Mouse (Mus musculus) adrenal gland, postnatal 4 days (tissue): Measurements from ENCODE around the gene Gm20388. TPM values are rescaled to one million over a fixed set of nuclear protein-coding genes. Genes with fewer than 3 reads are reported as not detected.

Source experiments
- DNase-seq, 2 experiments: peaks; one replicate each; pipeline ENCODE4 v3.0.0; 2021 to 2022; ENCODE audit warnings: low spot score in 2 of 2, mixed read lengths in 2 of 2
- total RNA-seq, 2 experiments: library from RNA; stranded (reverse); gene quantifications; 2 replicates each; pipeline ENCODE4 v1.2.3; 2021

Gene Gm20388
- total RNA-seq, 2 experiments from 2014 or later = 8.8 TPM; not detected in 1

DNA sequence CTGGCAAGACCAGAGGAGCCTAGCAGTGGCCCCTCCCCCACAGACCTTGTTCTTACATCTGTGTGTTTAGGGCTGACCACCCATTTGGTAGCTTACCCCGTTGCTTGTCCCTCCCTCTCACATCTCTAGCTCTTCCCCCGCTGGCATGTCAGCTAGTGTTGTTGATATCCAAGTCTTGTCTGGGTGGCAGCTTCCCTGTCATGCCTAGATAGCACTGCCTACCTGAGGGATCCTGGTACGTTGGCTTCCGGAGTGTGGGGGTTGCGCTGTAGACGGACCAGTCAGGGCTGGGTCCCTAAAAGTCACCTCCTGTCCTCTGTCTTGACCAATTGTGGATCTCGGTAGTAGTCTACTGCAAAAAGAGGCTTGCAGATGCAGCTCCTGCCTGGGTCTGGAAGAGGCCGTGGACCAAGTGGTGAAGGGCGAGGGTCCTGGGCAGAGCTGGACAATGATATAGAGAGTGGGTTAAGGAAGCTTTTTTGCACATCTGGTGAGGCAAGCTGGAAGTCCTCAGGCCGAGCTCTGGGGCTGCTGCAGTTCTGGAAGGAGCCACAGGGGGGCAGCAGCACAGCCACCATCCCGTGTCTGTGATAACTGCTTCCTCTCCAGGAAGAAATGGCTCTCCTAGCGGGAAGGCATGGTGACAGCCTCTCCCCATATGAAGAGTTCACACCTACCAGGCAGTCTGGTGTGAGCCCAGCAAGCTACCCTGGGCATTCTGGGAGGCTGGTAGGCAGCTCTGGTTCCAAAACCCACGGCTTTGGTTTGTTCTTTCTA is 659.5 kb downstream of the Gm20388 start:
- DNase-seq = peak; percentile 54 to 60

DNA sequence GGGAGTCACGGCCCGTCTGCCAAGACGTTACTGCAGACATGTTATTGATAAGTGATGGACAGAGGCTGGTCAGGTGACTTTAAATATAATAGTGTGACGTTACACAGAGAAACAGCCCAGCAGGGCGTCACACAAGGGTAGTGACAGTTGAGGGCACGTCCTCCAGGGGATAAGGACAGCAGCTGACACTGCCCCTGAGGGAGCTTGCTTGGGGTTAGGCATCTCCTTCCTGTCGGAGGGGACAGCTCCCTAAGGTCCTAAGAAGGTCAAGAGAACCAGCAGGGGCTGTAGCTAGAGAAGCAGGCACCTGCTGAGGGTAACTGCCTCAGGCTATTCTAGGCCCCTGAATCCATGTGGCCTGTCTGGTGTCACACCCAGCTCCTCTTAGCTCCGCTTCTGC is 660.9 kb downstream of the Gm20388 start:
- no peak for DNase-seq

DNA sequence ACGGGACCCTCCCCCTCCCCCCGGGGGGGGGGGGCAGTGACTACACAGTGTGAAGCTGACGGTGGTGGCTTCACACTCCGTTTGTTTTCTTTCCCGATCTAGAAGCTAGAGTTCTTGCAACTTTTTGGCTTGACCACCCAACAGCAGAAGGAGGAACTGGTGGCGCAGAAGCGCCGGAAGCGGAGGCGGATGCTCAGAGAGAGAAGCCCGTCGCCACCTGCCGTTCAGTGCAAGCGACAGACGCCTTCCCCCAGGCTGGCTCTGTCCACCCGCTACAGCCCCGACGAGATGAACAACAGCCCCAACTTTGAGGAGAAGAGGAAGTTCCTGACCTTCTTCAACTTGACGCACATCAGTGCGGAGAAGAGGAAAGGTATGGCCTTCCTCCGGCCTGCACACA is 661.9 kb downstream of the Gm20388 start:
- DNase-seq = no peak

DNA sequence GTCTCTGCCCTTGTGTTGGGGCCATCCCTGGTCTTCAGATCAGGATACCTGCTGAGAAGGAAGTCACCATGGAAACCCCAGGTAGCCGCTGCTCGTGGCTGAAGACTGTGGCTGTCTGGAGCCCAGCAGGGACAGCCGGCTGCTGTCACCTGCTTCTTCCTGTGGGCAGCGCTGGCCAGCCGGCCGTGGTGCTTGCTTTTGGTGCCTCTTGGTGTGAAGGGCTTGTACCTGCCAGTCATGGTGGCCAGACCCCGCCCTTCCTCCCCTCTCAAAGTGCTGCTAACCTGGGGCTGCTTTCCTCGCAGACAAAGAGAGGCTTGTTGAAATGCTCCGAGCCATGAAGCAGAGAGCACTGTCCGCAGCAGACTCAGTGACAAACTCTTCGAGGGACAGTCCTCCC is 663.2 kb downstream of the Gm20388 start:
- DNase-seq = no peak

DNA sequence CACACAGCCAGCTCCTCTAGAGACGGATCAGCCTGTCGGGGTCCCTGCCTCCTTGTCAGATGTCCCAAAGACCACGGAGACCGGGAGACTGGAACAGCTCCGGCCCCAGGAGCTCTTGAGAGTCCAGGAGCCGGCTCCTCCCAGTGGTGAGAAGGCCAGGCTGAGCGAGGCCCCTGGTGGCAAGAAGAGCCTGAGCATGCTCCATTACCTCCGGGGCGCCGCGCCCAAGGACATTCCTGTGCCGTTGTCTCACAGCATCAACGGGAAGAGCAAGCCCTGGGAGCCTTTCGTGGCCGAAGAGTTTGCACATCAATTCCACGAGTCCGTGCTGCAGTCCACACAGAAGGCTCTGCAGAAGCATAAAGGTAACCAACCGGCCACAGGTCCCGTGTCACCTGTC is 664.3 kb downstream of the Gm20388 start:
- DNase-seq = peak in 1 of 2 experiments; percentile 41

DNA sequence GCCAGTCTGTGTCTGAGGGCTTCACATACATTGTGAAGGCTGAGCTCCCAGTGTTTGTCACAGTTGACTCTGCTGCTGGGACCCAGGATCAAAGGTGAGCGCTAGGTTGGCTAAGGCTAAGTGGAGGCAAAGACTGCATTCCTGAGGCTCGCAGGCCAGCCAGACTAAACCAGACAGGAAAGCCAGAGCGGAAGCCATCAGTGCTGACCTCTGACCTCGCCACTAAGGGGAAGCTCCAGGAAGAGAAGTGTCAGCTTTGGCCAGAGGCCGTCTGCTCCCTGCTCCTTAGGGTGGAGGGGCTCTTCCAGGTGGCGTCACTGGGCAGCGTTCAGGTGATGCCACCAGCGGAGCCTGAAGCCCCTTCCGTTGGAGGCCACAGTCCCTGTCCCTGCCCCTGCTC is 665.2 kb downstream of the Gm20388 start:
- DNase-seq = no peak

DNA sequence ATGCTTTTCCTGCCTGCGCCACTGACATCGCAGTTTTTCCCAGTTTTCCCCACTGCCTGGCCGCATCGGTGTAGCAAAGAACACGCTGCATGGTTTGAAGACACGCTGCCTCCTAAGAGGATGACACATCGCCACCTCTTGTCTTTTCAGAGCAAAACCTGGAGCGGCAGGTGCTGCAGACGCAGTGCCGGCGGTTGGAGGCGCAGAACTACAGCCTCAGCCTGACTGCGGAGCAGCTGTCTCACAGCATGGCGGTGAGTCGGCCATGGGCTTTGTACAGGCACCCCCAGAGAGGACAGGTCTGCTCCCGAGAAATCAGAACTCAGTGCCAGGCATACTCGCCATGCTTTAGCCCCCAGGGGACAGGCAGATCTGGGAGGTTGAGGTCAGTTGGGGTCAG is 667.2 kb downstream of the Gm20388 start:
- no peak for DNase-seq

DNA sequence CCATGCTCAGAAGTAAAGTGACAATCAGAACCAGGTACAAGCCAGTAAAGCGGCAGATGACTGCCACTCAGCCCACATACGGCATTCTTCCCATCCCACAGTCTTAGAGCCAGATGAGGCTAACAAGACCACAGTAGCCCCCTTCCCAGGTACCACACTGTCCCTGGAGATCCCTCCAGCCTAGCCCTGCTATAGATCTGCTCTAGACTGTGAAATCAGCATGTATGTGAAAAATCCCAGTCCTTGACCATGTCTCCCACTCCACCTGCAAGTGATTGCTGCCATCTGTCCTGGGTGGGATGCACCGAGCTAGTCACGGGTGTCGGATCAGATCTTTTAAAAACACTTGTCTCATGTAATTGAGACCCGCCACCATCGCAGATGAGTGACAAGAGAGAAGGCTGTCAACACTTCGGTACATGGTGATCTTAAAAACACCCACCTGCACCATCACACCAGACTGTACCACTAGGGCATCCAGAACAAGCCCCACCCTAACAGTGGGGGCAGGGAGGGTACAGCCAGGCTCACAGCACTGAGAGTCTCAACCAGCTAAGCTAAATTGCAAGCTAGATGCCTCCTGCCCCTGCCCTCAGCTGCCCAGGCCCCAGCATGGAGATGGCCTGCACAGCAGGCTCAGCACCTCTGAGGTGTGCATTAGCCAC is 669.8 kb downstream of the Gm20388 start:
- no peak for DNase-seq

DNA sequence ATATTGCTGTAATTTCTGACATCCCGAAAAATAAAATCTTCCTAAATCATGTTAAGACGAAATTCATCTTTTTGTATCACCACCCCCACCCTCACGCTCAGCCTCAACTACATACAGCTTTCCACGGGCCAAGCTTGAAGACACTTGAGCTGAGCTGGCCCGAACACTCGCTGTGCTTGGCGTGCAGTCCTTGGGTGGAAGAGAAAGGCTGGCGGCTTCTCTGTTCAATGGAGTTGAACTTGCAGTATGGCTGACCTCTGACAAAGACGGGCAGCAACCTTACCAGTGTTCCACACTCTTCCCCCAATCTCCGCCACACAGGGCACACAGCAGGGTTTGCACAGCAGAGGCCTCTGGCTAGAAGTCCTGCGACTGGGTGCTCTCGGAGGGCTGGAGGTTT is 670.7 kb downstream of the Gm20388 start:
- no peak for DNase-seq

DNA sequence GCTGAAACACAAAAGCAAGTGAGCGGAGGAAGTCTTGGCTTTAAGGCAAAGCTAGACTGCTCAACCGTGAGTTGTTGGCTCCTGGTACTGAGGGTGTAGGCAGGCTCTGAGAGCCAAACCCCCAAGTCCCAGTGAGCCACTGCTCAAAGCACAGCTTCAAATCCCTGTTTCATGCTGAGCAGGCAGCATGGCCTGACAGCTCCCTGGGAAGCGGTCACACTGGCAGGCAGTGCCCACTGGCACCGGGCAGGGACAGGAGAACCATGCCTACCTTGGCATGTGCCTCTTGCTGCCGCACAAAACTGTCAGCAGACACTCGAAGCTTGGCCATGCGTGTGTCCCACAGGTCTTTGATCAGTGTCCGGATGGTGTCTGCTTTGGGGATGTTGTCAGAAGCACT is 671.2 kb downstream of the Gm20388 start:
- no peak for DNase-seq

DNA sequence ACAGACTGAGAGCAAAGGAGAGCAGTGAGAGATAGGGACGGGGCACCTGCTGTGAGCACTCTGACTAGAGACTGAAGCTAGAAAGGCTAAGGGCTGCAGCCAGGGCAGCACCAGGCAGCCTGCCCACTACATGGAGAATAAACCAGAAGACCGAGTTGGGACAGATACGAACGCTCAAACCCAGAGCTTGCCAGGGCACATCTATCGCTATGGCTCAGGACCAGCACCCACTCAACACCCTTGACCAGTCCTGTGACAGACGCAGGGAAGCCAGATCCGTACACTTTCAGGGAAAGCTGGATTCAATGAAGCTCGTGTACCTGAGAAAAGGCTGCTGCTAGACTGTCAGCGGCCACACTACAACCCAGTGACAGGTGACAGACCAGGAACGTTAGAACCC is 674.9 kb downstream of the Gm20388 start:
- no peak for DNase-seq

DNA sequence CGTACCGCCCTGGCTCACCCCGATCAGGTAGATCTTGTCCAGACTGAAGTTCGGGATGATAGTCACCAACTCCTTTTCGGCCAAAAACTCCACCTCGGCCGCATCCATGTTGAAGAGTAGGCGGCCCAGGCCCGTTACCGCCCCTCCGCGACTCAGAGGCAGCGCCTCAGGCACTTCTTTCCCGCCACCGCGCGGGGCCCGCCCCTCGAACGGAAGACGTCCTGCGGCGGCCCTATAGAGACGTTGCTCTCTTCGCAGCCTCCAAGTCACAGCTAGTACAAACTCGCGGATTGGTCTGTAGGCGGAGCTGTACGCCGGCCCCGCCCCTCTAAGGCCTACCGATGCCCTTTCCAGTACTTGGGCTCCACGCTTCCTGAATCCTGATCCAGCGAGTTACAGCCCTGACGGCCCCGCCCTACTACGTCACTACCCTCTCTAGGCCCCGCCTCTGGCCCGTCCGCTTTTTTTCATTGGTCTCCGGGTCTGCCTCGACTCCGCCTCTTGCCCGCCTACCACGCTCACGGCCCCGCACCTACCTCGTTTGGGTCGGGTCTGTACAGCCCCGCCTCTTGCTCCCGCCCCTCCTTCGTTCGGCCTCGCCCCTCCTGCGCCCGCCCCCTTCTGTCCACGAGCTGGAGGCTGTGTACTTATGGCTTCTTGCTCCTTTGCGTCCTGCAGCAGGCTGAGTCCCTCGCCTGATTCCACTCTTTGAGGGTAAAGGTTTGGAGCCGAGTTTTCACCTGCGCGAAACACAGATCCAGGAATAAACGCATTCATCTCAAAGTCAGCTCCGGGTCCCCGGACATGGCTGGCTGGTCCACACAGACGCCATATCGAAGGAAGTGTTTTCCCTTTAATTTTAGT is 678.5 kb downstream of the Gm20388 start, which contains the start of gene Gins2:
Gins2 (minus strand) TSS at position 397 of the 864 bp plus-strand sequence.
- DNase-seq = peak; percentile 92 to 96

DNA sequence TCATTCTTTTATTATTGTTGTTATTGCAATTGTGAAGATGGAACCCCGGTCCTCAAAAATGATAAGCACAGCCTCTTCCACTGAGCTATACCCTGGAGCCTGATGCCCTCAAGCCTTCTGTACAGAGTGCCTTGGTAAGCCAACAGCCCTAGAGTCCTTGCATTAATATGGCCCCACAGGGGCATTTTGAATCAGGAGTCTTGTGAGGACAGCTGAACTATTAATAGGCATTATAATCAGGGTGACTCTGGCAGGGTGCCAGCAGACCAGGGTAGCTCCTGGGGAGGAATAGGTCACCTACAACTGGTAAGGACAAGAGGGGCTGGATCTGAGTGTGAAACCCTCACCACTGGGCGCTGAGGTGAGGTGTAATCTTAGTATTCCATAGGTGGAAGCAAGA is 679.3 kb downstream of the Gm20388 start:
- no peak for DNase-seq

DNA sequence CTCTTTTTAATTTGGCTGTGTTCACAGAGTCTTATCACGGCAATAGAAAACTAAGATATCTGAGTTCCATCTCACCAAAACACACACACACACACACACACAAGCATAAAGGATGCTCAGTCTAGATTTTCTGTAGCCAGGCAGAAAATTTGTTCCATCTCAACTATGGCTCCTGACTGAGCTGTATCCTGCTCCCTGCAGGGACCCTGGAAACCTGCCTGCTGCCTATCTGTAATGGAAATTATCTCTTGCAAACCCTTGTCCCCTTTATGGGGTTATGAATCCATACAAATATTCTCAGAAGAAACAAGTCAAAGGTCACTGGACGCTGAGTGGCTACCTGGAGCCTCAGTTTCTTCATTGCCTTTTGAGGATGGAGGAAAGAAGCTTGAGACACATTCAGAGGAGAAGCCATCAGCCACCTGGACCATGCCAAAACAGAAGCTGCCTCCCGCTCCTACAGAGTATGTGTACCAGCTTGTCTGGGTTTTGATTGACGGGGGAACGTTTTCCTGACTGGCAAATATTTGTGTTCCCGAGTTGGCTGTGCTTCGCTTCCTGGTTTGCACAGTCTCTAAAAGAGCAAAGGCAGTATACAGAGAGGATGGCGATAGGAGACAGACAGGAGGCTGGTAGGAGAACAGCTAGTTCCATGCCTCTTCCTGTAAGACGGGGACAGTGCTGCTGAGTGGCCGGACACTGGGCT is 681.1 kb downstream of the Gm20388 start:
- no peak for DNase-seq

DNA sequence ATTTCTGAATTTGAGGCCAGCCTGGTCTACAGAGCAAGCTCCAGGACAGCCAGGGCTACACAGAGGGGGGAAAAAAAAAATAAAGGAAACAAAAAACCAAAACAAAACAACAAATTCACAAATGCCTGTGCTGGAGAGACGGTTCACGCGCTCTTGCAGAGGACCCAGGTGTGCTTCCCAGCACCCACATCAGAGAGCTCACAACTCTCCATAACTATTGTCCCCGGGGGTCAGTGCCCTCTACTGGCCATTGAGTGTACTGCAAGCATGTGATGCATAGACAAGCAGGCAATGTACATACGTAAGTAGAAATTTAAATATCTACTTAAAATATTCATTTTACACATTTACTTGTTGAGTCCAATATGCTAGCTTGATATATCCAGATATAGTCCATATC is 683.9 kb downstream of the Gm20388 start:
- no peak for DNase-seq

DNA sequence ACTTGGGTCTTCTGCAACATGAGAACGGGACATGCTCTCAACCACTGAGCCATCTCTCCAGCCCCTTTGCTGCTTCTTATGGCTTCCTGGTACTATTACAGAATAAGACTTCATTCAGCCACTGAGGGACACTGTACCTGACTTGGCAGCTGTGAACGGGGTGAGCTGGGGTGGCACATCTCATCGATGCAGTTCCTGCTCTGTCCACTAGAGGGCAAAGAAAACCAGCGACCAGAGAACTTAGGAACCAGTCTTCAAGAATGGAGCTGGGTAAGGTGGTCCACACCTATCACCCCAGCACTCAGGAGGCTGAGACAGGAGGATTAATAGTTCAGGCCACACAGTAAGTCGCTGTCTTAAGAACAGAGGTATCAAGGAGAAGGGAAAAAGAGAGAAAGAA is 685.3 kb downstream of the Gm20388 start:
- DNase-seq = no peak

DNA sequence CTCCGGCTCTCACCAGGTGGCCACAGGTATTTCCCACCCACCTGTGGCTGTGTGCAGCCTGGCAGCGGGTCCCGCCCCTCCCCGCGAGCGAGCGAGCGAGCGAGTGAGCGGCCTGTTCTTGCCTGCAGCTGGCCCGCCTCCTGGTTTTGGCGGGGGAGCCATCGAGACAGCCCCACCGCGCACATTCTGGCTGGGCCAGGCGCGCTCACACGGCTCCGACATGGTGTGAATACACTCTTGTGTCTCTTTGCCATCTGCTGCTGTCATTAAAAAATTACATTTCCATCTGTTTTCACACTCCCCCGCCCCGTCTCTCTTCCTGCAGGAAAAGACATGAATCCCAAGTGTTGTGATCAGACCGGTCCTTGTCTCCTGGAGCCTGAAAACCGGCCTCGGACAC is 687.9 kb downstream of the Gm20388 start:
- DNase-seq = no peak

DNA sequence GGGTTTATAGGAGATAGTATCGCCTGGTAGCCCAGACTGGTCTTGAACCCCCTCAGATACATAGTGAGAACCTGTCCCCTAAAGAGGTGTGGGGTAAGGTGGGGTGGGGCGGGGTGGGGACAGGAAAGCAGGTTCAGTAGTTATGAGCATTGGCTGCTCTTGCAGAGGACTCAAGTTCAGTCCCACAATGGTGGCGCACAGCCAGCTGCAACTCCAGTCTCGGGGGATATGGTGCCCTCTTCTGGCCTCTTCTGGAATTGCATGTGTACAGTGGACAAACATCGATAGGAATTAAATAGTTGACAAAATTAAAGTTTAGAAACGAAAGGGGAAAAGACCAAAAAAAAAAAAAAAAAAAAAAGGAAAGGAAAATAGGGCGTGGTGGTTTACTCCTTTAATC is 688.9 kb downstream of the Gm20388 start:
- DNase-seq = peak; percentile 56 to 74

DNA sequence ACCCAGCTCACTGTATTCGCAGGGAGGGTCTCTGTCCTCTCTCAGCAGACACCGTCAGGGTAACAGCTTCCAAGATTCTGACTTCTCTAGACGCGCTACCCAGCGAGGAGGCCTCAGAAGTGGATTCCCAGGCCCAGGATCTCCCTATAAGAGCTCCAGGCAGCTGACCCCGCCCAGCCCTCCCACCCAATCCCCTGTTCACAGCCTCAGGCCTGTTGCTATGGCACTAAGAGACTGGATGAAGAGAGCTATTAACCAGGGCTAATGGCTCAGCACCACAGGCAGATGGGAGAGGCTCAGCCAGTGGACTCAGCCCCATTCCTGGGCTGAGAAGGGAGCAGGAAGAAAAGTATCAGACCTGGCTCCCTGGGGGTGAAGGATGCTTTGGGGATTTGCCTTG is 692.0 kb downstream of the Gm20388 start:
- no peak for DNase-seq

DNA sequence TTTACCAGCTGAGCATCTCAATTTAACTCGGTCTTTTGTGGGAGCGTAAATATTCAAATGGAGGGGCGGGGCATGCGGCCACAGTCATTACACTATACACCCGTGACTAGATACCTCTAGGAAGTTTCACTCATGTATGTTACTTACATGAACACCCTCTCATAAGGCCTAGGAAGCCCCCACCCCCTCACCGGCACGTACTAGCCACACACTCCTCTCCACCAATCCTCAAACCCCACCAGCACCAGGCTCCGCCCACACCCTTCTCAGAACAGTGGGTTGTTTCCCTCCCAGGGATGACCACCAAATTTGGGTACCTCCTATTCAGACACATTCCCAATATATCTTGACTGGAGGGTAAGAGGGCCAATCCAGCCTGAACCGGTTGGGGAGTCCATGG is 696.8 kb downstream of the Gm20388 start:
- DNase-seq = no peak

DNA sequence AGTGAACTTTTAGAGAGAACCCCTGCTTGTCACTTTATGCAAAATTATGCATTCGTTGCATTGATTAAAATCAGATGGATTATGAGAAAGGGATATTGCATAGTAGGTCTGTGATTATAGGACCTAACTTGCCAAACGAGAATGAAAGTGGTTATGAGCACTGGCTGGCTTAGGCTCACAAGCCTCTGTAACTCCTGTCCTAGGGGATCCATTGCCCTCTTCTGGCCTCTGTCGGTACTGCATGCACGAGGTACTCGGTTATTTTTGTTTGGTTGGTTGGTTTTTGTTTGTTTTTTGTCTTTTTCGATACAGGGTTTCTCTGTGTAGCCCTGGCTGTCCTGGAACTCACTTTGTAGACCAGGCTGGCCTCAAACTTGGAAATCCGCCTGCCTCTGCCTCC is 697.2 kb downstream of the Gm20388 start:
- peak in 1 of 2 experiments; percentile 54 for DNase-seq
